Mouse (Mus musculus) megakaryocyte, embryonic 14.5 days (primary cell): Measurements from ENCODE around the gene Gm37240. TPM values are rescaled to one million over a fixed set of nuclear protein-coding genes. Genes with fewer than 3 reads are reported as not detected.
A peak's percentile ranks its signal among the peaks of the same experiment; 100 is the strongest.

Source experiments
- H3K27me3 ChIP-seq: replicated peaks from 2 replicates; pipeline ENCODE3; 2012; ENCODE audit warnings: inconsistent platforms
- H3K36me3 ChIP-seq: replicated peaks from 2 replicates; pipeline ENCODE3; 2012; ENCODE audit warnings: low read length, inconsistent platforms, mixed read lengths
- H3K4me1 ChIP-seq: 2 replicates; pipeline ENCODE4 v1.6.1; 2012; ENCODE audit warnings: inconsistent platforms
- H3K4me3 ChIP-seq: replicated peaks from 2 replicates; pipeline ENCODE3; 2012; ENCODE audit warnings: moderate library complexity, mild to moderate bottlenecking, inconsistent platforms
- H3K9me3 ChIP-seq: 2 replicates; pipeline ENCODE4 v1.6.1; 2012; ENCODE audit warnings: inconsistent platforms
- FLI1 ChIP-seq: IDR thresholded peaks from 2 replicates; pipeline ENCODE4 v1.6.1; 2012; ENCODE audit warnings: low read length, inconsistent platforms, mixed read lengths
- GATA1 ChIP-seq: IDR thresholded peaks from 3 replicates; pipeline ENCODE4 v1.6.1; 2012; ENCODE audit warnings: mixed read lengths, low read length, inconsistent platforms, borderline replicate concordance
- polyA plus RNA-seq: library from polyadenylated mRNA; stranded (reverse); fragments of >175 nt; gene quantifications from 2 replicates; pipeline ENCODE4 v1.2.3, GENCODE M21; 2012; ENCODE audit warnings: low replicate concordance; ENCODE audit not compliant: insufficient read depth

Gm37240 gene
- polyA plus RNA-seq, 1 experiment, result not detected

- Histone ChIP-seq H3K9me3 (peaks cover 6% of the 10 kb centered on the region), H3K27me3 (peaks cover 31% of the 10 kb centered on the region), H3K36me3 (no peaks in the 10 kb centered on the region), H3K4me1 (no peaks in the 10 kb centered on the region), H3K4me3 (no peak overlapping the region)
- TF ChIP-seq FLI1 (no peak), GATA1 (no peak)
Observed at GRCm38 (mm10) chr3:84645156-84646006, 1241.9 kb downstream of the Gm37240 start.

GRCm38 (mm10) chr3:84642942-84643341, 1244.4 kb downstream of the Gm37240 start:
- Histone ChIP-seq H3K4me1 (peaks cover 14% of the 10 kb centered on the region), H3K27me3 (peaks cover 38% of the 10 kb centered on the region), H3K36me3 (no peaks in the 10 kb centered on the region), H3K9me3 (no peaks in the 10 kb centered on the region), H3K4me3 (no peak overlapping the region)
- TF ChIP-seq FLI1 (no peak), GATA1 (no peak)

GRCm38 (mm10) chr3:84641391-84641790, 1245.9 kb downstream of the Gm37240 start:
- Histone ChIP-seq H3K36me3 (no peaks in the 10 kb centered on the region), H3K9me3 (no peaks in the 10 kb centered on the region), H3K4me3 (no peak overlapping the region), H3K4me1 (peaks cover 16% of the 10 kb centered on the region), H3K27me3 (peaks cover 44% of the 10 kb centered on the region)
- TF ChIP-seq FLI1, result no peak
- no peak for TF ChIP-seq GATA1

- peaks cover 16% of the 10 kb centered on the region for H3K4me1 ChIP-seq
- peaks cover 39% of the 10 kb centered on the region for H3K27me3 ChIP-seq
- H3K36me3 ChIP-seq, result no peaks in the 10 kb centered on the region
- H3K9me3 ChIP-seq, result no peaks in the 10 kb centered on the region
- no peak overlapping the region for H3K4me3 ChIP-seq
- TF ChIP-seq GATA1 (no peak), FLI1 (no peak)
Observed at GRCm38 (mm10) chr3:84640536-84640935, 1246.8 kb downstream of the Gm37240 start.

GRCm38 (mm10) chr3:84639767-84640500, 1247.4 kb downstream of the Gm37240 start:
- H3K36me3 ChIP-seq, result no peaks in the 10 kb centered on the region
- no peak overlapping the region for H3K4me3 ChIP-seq
- H3K9me3 ChIP-seq, result no peaks in the 10 kb centered on the region
- TF ChIP-seq FLI1 (no peak), GATA1 (no peak)
- peaks cover 16% of the 10 kb centered on the region for H3K4me1 ChIP-seq
- peaks cover 38% of the 10 kb centered on the region for H3K27me3 ChIP-seq

GRCm38 (mm10) chr3:84638858-84639257, 1248.5 kb downstream of the Gm37240 start:
- Histone ChIP-seq H3K27me3 (peaks cover 40% of the 10 kb centered on the region), H3K36me3 (no peaks in the 10 kb centered on the region), H3K4me3 (peak overlapping the region; percentile 53), H3K9me3 (no peaks in the 10 kb centered on the region), H3K4me1 (peaks cover 16% of the 10 kb centered on the region)
- no peak for TF ChIP-seq FLI1

- H3K36me3 ChIP-seq, result no peaks in the 10 kb centered on the region
- H3K9me3 ChIP-seq, result no peaks in the 10 kb centered on the region
- TF ChIP-seq GATA1 (no peak), FLI1 (no peak)
- no peak overlapping the region for H3K4me3 ChIP-seq
- peaks cover 16% of the 10 kb centered on the region for H3K4me1 ChIP-seq
- peaks cover 39% of the 10 kb centered on the region for H3K27me3 ChIP-seq
Observed at GRCm38 (mm10) chr3:84637890-84638578, 1249.3 kb downstream of the Gm37240 start.

- H3K9me3 ChIP-seq, result no peaks in the 10 kb centered on the region
- no peak overlapping the region for H3K4me3 ChIP-seq
- peaks cover 39% of the 10 kb centered on the region for H3K27me3 ChIP-seq
- peaks cover 16% of the 10 kb centered on the region for H3K4me1 ChIP-seq
- no peak for TF ChIP-seq GATA1
- no peak for TF ChIP-seq FLI1
- H3K36me3 ChIP-seq, result no peaks in the 10 kb centered on the region
Observed at GRCm38 (mm10) chr3:84637095-84637494, 1250.2 kb downstream of the Gm37240 start.

- H3K27me3 ChIP-seq, result peaks cover 24% of the 10 kb centered on the region
- H3K36me3 ChIP-seq, result no peaks in the 10 kb centered on the region
- no peak overlapping the region for H3K4me3 ChIP-seq
- H3K9me3 ChIP-seq, result peaks cover 5% of the 10 kb centered on the region
- no peaks in the 10 kb centered on the region for H3K4me1 ChIP-seq
- TF ChIP-seq GATA1 (no peak), FLI1 (no peak)
Observed at GRCm38 (mm10) chr3:84631586-84631985, 1255.7 kb downstream of the Gm37240 start.
